Mouse (Mus musculus): ENCODE measurements around the gene Nono. TPM values are rescaled to one million over a fixed set of nuclear protein-coding genes. Genes with fewer than 3 reads are reported as not detected.

Gene Nono
- total and polyA plus RNA-seq, 2 experiments from 2014 or later: 120 to 163 TPM

DNA sequence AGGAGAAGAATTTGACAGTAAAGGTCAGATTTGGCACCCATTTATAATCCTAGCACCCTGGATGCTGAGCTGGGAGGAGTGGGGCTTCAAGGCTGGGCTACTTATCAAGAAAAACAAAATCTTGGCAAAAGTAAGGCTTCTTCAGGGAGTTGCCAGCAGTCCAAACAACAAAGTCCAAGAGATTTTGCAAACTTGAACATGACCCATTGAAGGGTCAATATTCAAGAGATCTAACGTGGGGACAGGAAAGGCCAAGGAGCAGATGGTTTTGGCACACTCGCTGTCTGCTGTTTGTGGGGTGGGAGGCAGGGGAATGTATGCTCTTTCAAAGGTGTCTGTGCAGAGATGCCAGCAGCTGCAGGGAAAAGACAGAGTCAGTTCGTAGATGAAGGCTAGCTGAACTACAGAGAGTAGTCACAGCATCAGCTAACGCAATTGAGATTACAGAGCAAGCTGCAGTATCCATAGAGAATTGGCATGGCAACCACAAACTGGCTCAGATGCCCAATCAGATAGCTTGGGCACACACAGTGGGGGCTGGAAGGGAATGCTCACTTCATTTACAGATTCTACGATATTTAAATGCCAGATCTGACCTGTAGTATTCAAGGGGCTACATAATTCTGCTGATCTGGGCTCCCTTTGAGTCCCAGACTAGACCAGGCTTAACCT lies 40.1 kb upstream of the Nono start:
- 69% methylated on average over 5 of the region's 5 CpGs for WGBS
- Histone ChIP-seq H3K4me1 (ENCODE audit: control insufficient read depth, insufficient read depth) (no peaks in the 10 kb centered on the region), H3K9ac (replicated peaks; ENCODE audit: low read depth, low read length) (no peak overlapping the region), H3K9me3 (replicated peaks; ENCODE audit: control insufficient read depth, low read length) (no peaks in the 10 kb centered on the region), H3K36me3 (replicated peaks; ENCODE audit: control insufficient read depth, insufficient read depth, low read length) (no peaks in the 10 kb centered on the region), H3K4me3 (ENCODE audit: low read depth, low read length) (no peak overlapping the region), H3K27me3 (ENCODE audit: control insufficient read depth, insufficient read depth, low read length) (peaks cover 17% of the 10 kb centered on the region; the same call in 1 of the 2 replicates), H3K4me2 (ENCODE audit: low read depth, low read length) (no peak overlapping the region), H3K27ac (ENCODE audit: low read depth) (no peak overlapping the region)
- DNase-seq (ENCODE audit: low spot score) (no peak), ATAC-seq (ENCODE audit: insufficient read depth, low read depth) (no peak)
- TF ChIP-seq CTCF (IDR thresholded peaks at IDR 0.05; ENCODE audit: low read depth) (no peak), EP300 (IDR thresholded peaks at IDR 0.05; ENCODE audit: low read depth) (no peak)

DNA sequence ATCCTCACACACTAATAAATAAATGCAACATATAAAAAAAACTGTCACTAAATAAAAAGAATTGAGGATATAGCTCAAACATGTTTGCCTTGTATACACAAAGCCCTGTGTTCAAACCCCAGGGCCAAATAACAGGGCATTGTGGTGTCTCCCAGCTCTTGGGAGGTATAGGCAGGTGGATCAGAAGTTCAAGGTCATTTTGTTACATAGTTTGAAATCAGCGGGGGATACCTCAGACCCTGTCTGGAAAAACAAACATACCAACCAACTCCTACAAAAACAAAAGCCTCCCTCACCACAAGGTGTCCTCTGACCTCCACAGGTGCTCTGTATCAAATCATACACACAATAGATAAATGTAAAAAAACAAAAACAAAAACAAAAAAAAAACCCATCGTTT lies 34.8 kb upstream of the Nono start:
- H3K27me3 ChIP-seq (ENCODE audit: control insufficient read depth, insufficient read depth, low read length): no peaks in the 10 kb centered on the region
- H3K9ac ChIP-seq (replicated peaks; ENCODE audit: low read depth, low read length): no peak overlapping the region
- no peak overlapping the region for H3K4me2 ChIP-seq (ENCODE audit: low read depth, low read length)
- DNase-seq (ENCODE audit: low spot score): no peak
- no peak for ATAC-seq (ENCODE audit: insufficient read depth, low read depth)
- H3K36me3 ChIP-seq (replicated peaks; ENCODE audit: control insufficient read depth, insufficient read depth, low read length): no peaks in the 10 kb centered on the region
- no peak overlapping the region for H3K27ac ChIP-seq (ENCODE audit: low read depth)
- no peaks in the 10 kb centered on the region for H3K9me3 ChIP-seq (replicated peaks; ENCODE audit: control insufficient read depth, low read length)
- TF ChIP-seq EP300 (IDR thresholded peaks at IDR 0.05; ENCODE audit: low read depth) (no peak), CTCF (IDR thresholded peaks at IDR 0.05; ENCODE audit: low read depth) (no peak)
- H3K4me1 ChIP-seq (ENCODE audit: control insufficient read depth, insufficient read depth): no peaks in the 10 kb centered on the region
- no peak overlapping the region for H3K4me3 ChIP-seq (ENCODE audit: low read depth, low read length)
- WGBS: 49% methylated on average over 2 of the region's 2 CpGs

DNA sequence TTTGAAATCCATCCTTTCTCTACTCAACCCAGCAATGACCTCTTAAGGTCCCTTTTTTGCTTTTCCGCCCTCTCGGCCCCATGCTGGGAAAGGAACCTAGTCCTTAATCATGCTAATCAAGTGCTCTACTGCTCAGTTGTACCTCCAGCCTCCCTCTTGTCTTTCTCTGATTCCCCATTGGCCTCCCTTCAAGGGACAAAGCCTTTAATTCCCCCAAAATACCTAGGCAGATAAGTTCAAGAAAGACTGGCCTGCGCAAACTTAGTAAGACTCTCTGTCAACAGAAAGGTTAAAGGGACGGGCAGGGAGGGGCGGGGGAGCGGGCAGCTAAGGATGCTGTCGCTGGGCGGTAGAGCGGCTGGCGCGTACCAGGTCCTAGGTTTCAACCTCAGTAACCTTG lies 32.7 kb upstream of the Nono start:
- Histone ChIP-seq H3K9me3 (replicated peaks; ENCODE audit: control insufficient read depth, low read length) (no peaks in the 10 kb centered on the region), H3K36me3 (replicated peaks; ENCODE audit: control insufficient read depth, insufficient read depth, low read length) (no peaks in the 10 kb centered on the region), H3K27ac (ENCODE audit: low read depth) (no peak overlapping the region), H3K4me2 (ENCODE audit: low read depth, low read length) (no peak overlapping the region), H3K27me3 (ENCODE audit: control insufficient read depth, insufficient read depth, low read length) (no peaks in the 10 kb centered on the region), H3K9ac (replicated peaks; ENCODE audit: low read depth, low read length) (no peak overlapping the region), H3K4me1 (ENCODE audit: control insufficient read depth, insufficient read depth) (no peaks in the 10 kb centered on the region), H3K4me3 (ENCODE audit: low read depth, low read length) (no peak overlapping the region)
- WGBS: 33% methylated on average over 11 of the region's 11 CpGs
- TF ChIP-seq CTCF (IDR thresholded peaks at IDR 0.05; ENCODE audit: low read depth) (no peak), EP300 (IDR thresholded peaks at IDR 0.05; ENCODE audit: low read depth) (no peak)
- DNase-seq (ENCODE audit: low spot score): no peak
- no peak for ATAC-seq (ENCODE audit: insufficient read depth, low read depth)

DNA sequence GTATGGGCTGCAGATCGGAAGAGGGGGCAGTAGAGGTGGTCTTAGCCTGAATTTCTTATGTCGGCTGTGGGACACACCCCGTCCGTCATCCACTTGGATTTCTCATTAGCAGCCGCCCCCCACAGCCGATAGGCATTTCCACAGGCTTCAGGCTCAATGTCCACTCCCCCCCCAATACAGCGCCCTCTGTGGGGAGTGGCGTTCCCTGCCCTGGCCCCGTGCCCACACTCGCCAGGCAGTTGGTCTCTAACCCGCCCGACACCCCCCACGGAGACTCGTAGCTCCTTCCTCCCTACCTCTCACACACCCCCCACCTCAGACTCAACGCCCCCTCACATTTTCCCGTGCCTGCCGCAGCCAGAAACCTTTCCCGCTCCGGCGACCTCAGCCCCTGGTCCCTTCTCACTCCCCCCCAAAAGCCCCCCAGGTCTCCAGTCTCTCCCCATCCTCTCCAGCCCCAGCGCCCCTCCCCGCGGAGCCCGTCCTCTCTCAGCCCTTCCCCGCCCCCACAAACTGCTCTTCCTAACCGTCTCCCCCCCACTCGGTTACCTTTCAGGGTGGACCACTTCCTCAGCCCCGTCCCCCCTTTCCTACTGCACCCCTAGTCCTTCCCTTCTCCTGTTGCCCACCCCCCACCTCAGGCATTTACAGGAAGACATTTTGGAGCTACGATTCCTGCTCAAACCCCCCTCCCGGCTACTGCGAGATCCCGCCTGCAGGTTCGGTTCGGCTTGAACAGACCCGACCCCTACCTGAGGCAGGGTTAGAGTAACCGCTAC lies 10.0 kb upstream of the Nono start:
- Histone ChIP-seq H3K4me3 (ENCODE audit: low read depth, low read length) (peak overlapping the region; percentile 72), H3K27me3 (ENCODE audit: control insufficient read depth, insufficient read depth, low read length) (no peaks in the 10 kb centered on the region), H3K4me1 (ENCODE audit: control insufficient read depth, insufficient read depth) (no peaks in the 10 kb centered on the region), H3K27ac (ENCODE audit: low read depth) (peak overlapping the region; percentile 77), H3K4me2 (ENCODE audit: low read depth, low read length) (peak overlapping the region; percentile 73), H3K36me3 (replicated peaks; ENCODE audit: control insufficient read depth, insufficient read depth, low read length) (0 out of 2 replicates have a peak, but pooled peaks cover 6% of the 10 kb centered on the region), H3K9me3 (replicated peaks; ENCODE audit: control insufficient read depth, low read length) (no peaks in the 10 kb centered on the region), H3K9ac (replicated peaks; ENCODE audit: low read depth, low read length) (peak overlapping the region; percentile 80)
- peak; percentile 12; the same call in 1 of the 2 replicates for ATAC-seq (ENCODE audit: insufficient read depth, low read depth)
- WGBS: 22% methylated on average over 31 of the region's 36 CpGs
- TF ChIP-seq EP300 (IDR thresholded peaks at IDR 0.05; ENCODE audit: low read depth) (no peak), CTCF (IDR thresholded peaks at IDR 0.05; ENCODE audit: low read depth) (peak; percentile 36)
- peak; percentile 35 for DNase-seq (ENCODE audit: low spot score)

DNA sequence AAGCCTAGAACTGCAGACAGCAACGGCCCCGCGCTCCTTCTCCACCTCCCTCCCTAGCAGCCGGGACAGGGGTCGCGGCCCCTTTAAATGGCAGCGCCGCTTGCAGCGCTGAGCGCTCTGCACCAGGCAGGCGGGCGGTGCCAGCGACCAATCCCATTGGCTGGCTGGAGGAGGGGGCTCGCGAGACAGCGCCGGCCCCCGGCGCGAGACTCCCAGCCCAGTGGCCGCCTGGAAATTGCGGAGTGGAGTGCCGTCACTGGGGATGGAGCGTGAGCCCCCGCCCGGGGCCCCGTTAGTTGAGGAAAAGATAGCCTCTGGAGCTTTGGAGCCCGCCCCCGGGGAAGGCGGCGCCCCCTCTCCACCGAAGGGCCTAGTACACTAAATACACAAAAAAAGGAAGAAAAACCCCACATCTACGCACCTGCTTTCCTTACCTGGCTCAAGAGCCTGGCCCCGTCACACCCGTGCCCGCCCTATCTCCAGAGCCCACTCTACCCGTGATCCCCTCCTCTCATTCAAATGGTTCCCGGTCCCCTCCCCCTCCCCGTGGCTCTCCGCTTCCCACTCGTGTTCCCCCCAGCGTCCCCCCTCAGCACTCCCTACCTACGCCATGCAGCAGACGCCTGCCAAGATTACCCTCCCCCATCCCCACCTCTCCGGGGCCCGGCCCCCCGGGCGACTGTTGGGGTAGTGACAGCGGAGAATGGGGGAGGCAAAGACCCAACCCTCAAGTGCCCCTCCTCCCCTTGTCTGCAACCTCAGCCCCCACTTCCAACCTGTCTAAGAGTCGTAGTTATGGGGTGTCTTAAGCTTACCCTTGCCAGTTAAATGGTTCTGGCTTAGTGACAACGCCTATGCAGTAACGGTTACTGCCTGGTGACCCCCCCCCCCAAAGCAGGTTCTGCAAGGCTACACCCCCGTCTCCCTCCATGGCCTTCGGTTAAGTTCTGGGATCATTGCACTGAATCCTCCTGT lies 9.1 kb upstream of the Nono start:
- Histone ChIP-seq H3K4me1 (ENCODE audit: control insufficient read depth, insufficient read depth) (no peaks in the 10 kb centered on the region), H3K4me3 (ENCODE audit: low read depth, low read length) (peak overlapping the region; percentile 72), H3K27ac (ENCODE audit: low read depth) (peak overlapping the region; percentile 81), H3K9ac (replicated peaks; ENCODE audit: low read depth, low read length) (peak overlapping the region; percentile 80), H3K27me3 (ENCODE audit: control insufficient read depth, insufficient read depth, low read length) (no peaks in the 10 kb centered on the region), H3K9me3 (replicated peaks; ENCODE audit: control insufficient read depth, low read length) (no peaks in the 10 kb centered on the region), H3K36me3 (replicated peaks; ENCODE audit: control insufficient read depth, insufficient read depth, low read length) (no peaks in the 10 kb centered on the region), H3K4me2 (ENCODE audit: low read depth, low read length) (peak overlapping the region; percentile 73)
- TF ChIP-seq CTCF (IDR thresholded peaks at IDR 0.05; ENCODE audit: low read depth) (no peak), EP300 (IDR thresholded peaks at IDR 0.05; ENCODE audit: low read depth) (no peak)
- ATAC-seq (ENCODE audit: insufficient read depth, low read depth) (peak; percentile 94), DNase-seq (ENCODE audit: low spot score) (peak; percentile 90)
- 13% methylated on average over 44 of the region's 54 CpGs for WGBS
